Mouse (Mus musculus): ENCODE results near the gene Tceal7. TPM values are rescaled to one million over a fixed set of nuclear protein-coding genes. Genes with fewer than 3 reads are reported as not detected.

Gene Tceal7
- total and polyA plus RNA-seq, 2 experiments from 2014 or later = 5.8 to 6.2 TPM

DNA sequence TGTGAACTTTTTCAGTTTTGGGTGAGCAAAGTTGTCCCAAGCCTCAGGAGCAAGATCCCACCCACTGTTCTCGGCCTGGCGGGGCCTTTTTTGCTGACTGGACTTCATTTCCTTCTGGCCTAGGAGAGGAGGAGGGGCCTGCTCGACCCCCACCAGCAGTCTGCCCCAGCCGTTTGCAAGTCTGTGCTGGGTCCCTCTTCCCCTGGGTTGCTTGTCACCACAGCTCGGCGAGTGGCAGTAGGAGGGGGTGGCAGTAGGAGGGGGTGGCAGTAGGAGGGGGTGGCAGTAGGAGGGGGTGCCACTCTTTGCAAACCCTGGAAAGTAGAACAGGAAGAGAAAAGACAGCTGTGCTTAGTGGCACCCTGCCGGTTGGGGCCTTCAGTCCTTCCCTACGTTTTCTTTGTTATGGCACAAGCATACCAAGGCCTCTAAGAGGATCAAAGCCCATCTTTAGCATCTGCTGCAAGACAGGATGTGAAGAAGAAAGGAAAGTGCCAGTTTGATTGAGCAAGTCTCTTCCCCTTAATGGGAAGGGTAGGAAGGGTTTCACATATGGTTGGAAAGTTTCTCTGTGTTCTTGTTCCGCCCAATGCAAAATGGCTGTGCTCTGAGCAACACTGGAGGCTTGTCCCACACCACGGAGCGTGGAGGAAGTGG is 33.6 kb upstream of the Tceal7 start:
- H3K36me3 ChIP-seq (ENCODE audit: insufficient read depth, low read length) = no peaks in the 10 kb centered on the region
- H3K4me3 ChIP-seq (ENCODE audit: low read depth, low read length) = no peak overlapping the region
- no peak for ATAC-seq (ENCODE audit: low FRiP score)
- H3K9me3 ChIP-seq (ENCODE audit: low read length) = no peaks in the 10 kb centered on the region
- DNase-seq (ENCODE audit: low spot score) = no peak
- no peak overlapping the region for H3K4me2 ChIP-seq (ENCODE audit: low read depth, low read length, poor library complexity, severe bottlenecking)
- no peaks in the 10 kb centered on the region for H3K4me1 ChIP-seq (ENCODE audit: insufficient read depth, low read length)
- WGBS = 26% methylated on average over 11 of the region's 11 CpGs
- TF ChIP-seq CTCF (IDR thresholded peaks at IDR 0.05) = no peak
- H3K27me3 ChIP-seq (ENCODE audit: insufficient read depth, low read length) = no peaks in the 10 kb centered on the region
- no peak overlapping the region for H3K27ac ChIP-seq (ENCODE audit: low read depth, low read length)
- H3K9ac ChIP-seq (replicated peaks; ENCODE audit: low read length, poor library complexity, severe bottlenecking) = no peak overlapping the region

DNA sequence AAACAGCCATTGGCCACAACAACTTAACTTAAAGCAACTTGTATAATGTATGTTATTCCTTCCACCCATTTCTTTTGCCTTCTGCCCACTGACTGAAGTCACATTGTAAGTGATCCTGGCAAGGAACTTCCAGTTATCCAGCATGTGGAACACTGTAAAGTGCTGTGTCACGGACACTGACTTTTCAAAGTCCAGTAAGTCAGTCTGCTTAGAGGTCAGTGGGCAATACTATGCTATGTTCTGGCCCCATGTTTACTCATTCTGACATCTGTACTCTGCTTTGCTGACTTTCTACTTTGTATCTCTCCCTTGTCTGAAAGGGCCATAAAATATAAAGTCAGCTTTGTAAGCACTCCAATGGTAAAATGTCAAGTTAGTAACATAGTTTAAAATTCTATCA is 31.5 kb upstream of the Tceal7 start:
- no peaks in the 10 kb centered on the region for H3K9me3 ChIP-seq (ENCODE audit: low read length)
- TF ChIP-seq CTCF (IDR thresholded peaks at IDR 0.05) = no peak
- no peak for DNase-seq (ENCODE audit: low spot score)
- ATAC-seq (ENCODE audit: low FRiP score) = no peak
- WGBS = 88% methylated on average over 1 of the region's 1 CpGs
- no peak overlapping the region for H3K4me2 ChIP-seq (ENCODE audit: low read depth, low read length, poor library complexity, severe bottlenecking)
- no peaks in the 10 kb centered on the region for H3K36me3 ChIP-seq (ENCODE audit: insufficient read depth, low read length)
- no peaks in the 10 kb centered on the region for H3K4me1 ChIP-seq (ENCODE audit: insufficient read depth, low read length)
- H3K27me3 ChIP-seq (ENCODE audit: insufficient read depth, low read length) = no peaks in the 10 kb centered on the region
- H3K27ac ChIP-seq (ENCODE audit: low read depth, low read length) = no peak overlapping the region
- no peak overlapping the region for H3K9ac ChIP-seq (replicated peaks; ENCODE audit: low read length, poor library complexity, severe bottlenecking)
- H3K4me3 ChIP-seq (ENCODE audit: low read depth, low read length) = no peak overlapping the region

DNA sequence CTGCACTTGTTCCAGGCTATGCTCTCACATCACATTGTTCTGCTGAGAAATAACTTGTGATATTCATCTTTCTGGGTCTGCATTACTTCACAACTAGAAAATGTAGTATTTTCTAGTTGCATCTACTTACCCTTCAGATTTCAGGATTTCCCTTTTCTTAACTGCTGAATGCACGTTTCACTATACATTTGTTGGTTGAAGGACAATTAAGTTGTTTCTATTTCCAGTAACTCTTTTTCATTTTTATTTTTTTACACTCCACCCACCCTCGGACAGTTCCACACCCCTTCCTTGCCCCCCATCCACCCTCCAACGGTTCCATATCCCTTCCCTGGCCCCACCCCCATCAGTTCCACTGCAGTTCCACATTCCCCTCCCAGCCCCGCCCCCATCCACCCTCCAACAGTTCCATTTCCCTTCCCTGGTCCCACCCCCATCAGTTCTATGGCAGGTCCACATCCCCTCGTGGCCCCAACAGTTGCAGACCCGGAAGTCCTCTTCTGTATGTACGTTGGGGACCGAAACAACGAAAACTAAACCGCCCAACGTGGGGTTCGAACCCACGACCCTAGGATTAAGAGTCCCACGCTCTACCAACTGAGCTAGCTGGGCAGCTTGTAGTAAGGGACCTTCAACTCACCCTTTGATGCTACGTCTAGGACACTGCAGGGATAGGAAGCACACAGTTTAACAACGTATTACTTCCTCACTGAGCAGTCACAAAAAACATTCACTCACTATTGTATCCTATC is 19.2 kb upstream of the Tceal7 start:
- no peak for ATAC-seq (ENCODE audit: low FRiP score)
- no peak overlapping the region for H3K4me3 ChIP-seq (ENCODE audit: low read depth, low read length)
- no peak overlapping the region for H3K4me2 ChIP-seq (ENCODE audit: low read depth, low read length, poor library complexity, severe bottlenecking)
- no peak overlapping the region for H3K9ac ChIP-seq (replicated peaks; ENCODE audit: low read length, poor library complexity, severe bottlenecking)
- no peaks in the 10 kb centered on the region for H3K27me3 ChIP-seq (ENCODE audit: insufficient read depth, low read length)
- H3K36me3 ChIP-seq (ENCODE audit: insufficient read depth, low read length) = no peaks in the 10 kb centered on the region
- H3K9me3 ChIP-seq (ENCODE audit: low read length) = no peaks in the 10 kb centered on the region
- TF ChIP-seq CTCF (IDR thresholded peaks at IDR 0.05) = no peak
- no peak overlapping the region for H3K27ac ChIP-seq (ENCODE audit: low read depth, low read length)
- H3K4me1 ChIP-seq (ENCODE audit: insufficient read depth, low read length) = no peaks in the 10 kb centered on the region
- DNase-seq (ENCODE audit: low spot score) = no peak
- WGBS = 78% methylated on average over 16 of the region's 16 CpGs

DNA sequence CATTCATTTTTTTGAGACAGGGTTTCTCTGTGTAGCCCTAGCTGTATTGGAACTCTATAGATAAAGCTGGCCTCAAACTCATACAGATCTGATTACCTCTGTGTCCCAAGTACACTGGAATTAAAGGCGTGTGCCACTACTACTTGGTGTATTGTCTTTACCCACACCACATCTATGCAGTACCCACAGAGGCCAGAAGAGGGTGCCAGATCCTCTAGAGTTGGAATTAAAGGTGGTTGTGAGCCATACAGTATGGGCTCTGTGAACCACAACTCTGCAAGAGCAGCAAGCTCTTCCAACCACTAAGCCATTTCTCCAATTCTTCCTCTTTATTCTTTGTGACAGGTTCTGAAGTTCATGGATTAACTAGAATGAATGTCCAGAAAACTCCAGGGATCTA is 17.7 kb upstream of the Tceal7 start:
- TF ChIP-seq CTCF (IDR thresholded peaks at IDR 0.05) = peak; percentile 50
- Histone ChIP-seq H3K9me3 (ENCODE audit: low read length) (no peaks in the 10 kb centered on the region), H3K4me3 (ENCODE audit: low read depth, low read length) (no peak overlapping the region), H3K36me3 (ENCODE audit: insufficient read depth, low read length) (no peaks in the 10 kb centered on the region), H3K4me1 (ENCODE audit: insufficient read depth, low read length) (no peaks in the 10 kb centered on the region), H3K27ac (ENCODE audit: low read depth, low read length) (no peak overlapping the region), H3K9ac (replicated peaks; ENCODE audit: low read length, poor library complexity, severe bottlenecking) (no peak overlapping the region), H3K4me2 (ENCODE audit: low read depth, low read length, poor library complexity, severe bottlenecking) (no peak overlapping the region), H3K27me3 (ENCODE audit: insufficient read depth, low read length) (no peaks in the 10 kb centered on the region)
- ATAC-seq (ENCODE audit: low FRiP score) (no peak), DNase-seq (ENCODE audit: low spot score) (no peak)
- 42% methylated on average over 1 of the region's 1 CpGs for WGBS

DNA sequence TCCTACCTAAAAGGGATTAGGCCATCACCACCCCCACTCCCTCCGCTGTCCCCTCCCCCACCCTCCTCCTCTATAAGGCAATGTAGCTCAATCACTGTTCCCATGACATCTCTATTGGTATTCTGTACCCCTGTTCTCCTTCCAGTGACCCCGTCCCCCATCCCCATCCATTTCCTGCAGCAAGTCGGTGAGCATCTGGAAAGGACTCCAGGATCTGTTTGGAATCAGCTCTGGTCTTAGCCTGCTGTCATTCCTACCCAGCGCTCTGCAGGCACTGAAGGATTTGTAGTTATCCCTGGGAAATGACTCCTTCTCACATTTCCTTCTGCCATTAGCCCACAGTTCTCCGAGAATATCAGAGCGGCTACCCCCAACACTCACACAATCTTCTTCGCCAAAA is 11.3 kb upstream of the Tceal7 start:
- WGBS = 24% methylated on average over 7 of the region's 7 CpGs
- peak overlapping the region; percentile 73 for H3K27ac ChIP-seq (ENCODE audit: low read depth, low read length)
- peak; percentile 3 for DNase-seq (ENCODE audit: low spot score)
- no peaks in the 10 kb centered on the region for H3K36me3 ChIP-seq (ENCODE audit: insufficient read depth, low read length)
- no peak for TF ChIP-seq CTCF (IDR thresholded peaks at IDR 0.05)
- peak; percentile 59 for ATAC-seq (ENCODE audit: low FRiP score)
- H3K27me3 ChIP-seq (ENCODE audit: insufficient read depth, low read length) = no peaks in the 10 kb centered on the region
- H3K9ac ChIP-seq (replicated peaks; ENCODE audit: low read length, poor library complexity, severe bottlenecking) = peak overlapping the region; percentile 62
- H3K4me1 ChIP-seq (ENCODE audit: insufficient read depth, low read length) = no peaks in the 10 kb centered on the region
- H3K4me3 ChIP-seq (ENCODE audit: low read depth, low read length) = peak overlapping the region; percentile 45
- H3K9me3 ChIP-seq (ENCODE audit: low read length) = no peaks in the 10 kb centered on the region
- H3K4me2 ChIP-seq (ENCODE audit: low read depth, low read length, poor library complexity, severe bottlenecking) = peak overlapping the region; percentile 49

DNA sequence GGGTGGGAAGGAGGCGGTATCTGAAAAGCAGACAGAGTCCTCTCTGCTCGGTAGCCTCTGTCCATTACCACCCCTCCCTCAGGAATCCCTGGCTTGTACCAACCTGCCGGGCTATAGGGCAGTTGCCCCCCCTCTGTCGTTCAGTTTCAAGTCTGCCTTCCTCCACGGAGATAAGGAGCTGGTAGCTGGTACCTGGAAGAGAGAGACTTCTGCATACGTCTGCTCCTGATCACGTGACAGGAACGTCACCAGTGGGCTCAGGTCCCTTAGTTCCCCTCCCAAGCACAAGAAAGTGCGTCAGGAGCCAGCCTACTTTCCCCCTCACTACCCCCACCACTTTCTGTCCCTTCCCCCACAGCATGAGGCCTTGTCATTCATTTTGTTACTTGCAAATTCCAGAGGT is 10.9 kb upstream of the Tceal7 start, which contains the start of gene Tceal5:
Gene Tceal5 (minus strand): TSS at position 213 of the 403 bp plus-strand sequence.
- Histone ChIP-seq H3K4me1 (ENCODE audit: insufficient read depth, low read length) (no peaks in the 10 kb centered on the region), H3K9me3 (ENCODE audit: low read length) (no peaks in the 10 kb centered on the region), H3K27me3 (ENCODE audit: insufficient read depth, low read length) (no peaks in the 10 kb centered on the region), H3K36me3 (ENCODE audit: insufficient read depth, low read length) (no peaks in the 10 kb centered on the region), H3K27ac (ENCODE audit: low read depth, low read length) (peak within 1 kb of the TSS; percentile 73), H3K4me3 (ENCODE audit: low read depth, low read length) (peak within 1 kb of the TSS; percentile 45), H3K9ac (replicated peaks; ENCODE audit: low read length, poor library complexity, severe bottlenecking) (peak within 1 kb of the TSS; percentile 62), H3K4me2 (ENCODE audit: low read depth, low read length, poor library complexity, severe bottlenecking) (peak within 1 kb of the TSS; percentile 49)
- DNase-seq (ENCODE audit: low spot score) (peak; percentile 84), ATAC-seq (ENCODE audit: low FRiP score) (peak; percentile 95)
- TF ChIP-seq CTCF (IDR thresholded peaks at IDR 0.05) = no peak
- WGBS = 31% methylated on average over 9 of the region's 9 CpGs

Data from midbrain, postnatal 0 days (tissue).